Mouse (Mus musculus): ENCODE data around the gene Podn. TPM values are rescaled to one million over a fixed set of nuclear protein-coding genes. Genes with fewer than 3 reads are reported as not detected.
"Not testable (repeated sequence)": the region's sequence is repeated elsewhere in the genome, so short reads cannot be mapped to it uniquely, and the experiment has no call there.

Gene Podn
- polyA plus RNA-seq, 1 experiment from 2014 or later, result 0.79 TPM

GRCm38 (mm10) chr4:108117488-108117887, 21.2 kb upstream of the Podn start:
- H3K4me2 ChIP-seq (replicated peaks), result no peak overlapping the region

GRCm38 (mm10) chr4:108116466-108116865, 20.2 kb upstream of the Podn start:
- ATAC-seq (ENCODE audit: insufficient number of reproducible peaks, insufficient read depth, low FRiP score, low TSS enrichment), result no peak
- no peaks in the 10 kb centered on the region for H3K27me3 ChIP-seq
- H3K27ac ChIP-seq, result no peak overlapping the region
- no peak overlapping the region for H3K4me3 ChIP-seq
- H3K36me3 ChIP-seq, result peaks cover 4% of the 10 kb centered on the region; the same call in 1 of the 2 replicates
- no peak overlapping the region for H3K4me2 ChIP-seq (replicated peaks)
- no peaks in the 10 kb centered on the region for H3K9me3 ChIP-seq
- 85% methylated on average over 2 of the region's 2 CpGs for WGBS
- no peaks in the 10 kb centered on the region for H3K4me1 ChIP-seq
- no peak overlapping the region for H3K9ac ChIP-seq

More at GRCm38 (mm10) chr4:108117488-108117887, 21.2 kb upstream of the Podn start:
- no peak overlapping the region for H3K9ac ChIP-seq
- H3K9me3 ChIP-seq, result no peaks in the 10 kb centered on the region
- no peak overlapping the region for H3K27ac ChIP-seq
- H3K36me3 ChIP-seq, result no peaks in the 10 kb centered on the region
- ATAC-seq (ENCODE audit: insufficient number of reproducible peaks, insufficient read depth, low FRiP score, low TSS enrichment), result no peak
- no peaks in the 10 kb centered on the region for H3K4me1 ChIP-seq
- 92% methylated on average over 8 of the region's 8 CpGs for WGBS
- no peaks in the 10 kb centered on the region for H3K27me3 ChIP-seq
- no peak overlapping the region for H3K4me3 ChIP-seq

GRCm38 (mm10) chr4:108110706-108111105, 14.5 kb upstream of the Podn start:
- Histone ChIP-seq H3K9me3 (no peaks in the 10 kb centered on the region), H3K4me3 (no peak overlapping the region), H3K36me3 (peaks cover 4% of the 10 kb centered on the region; the same call in 1 of the 2 replicates), H3K27me3 (no peaks in the 10 kb centered on the region), H3K4me2 (replicated peaks) (no peak overlapping the region), H3K4me1 (no peaks in the 10 kb centered on the region), H3K9ac (no peak overlapping the region), H3K27ac (no peak overlapping the region)
- ATAC-seq (ENCODE audit: insufficient number of reproducible peaks, insufficient read depth, low FRiP score, low TSS enrichment), result no peak
- WGBS, result 81% methylated on average over 2 of the region's 2 CpGs

GRCm38 (mm10) chr4:108109728-108110127, 13.5 kb upstream of the Podn start:
- 94% methylated on average over 7 of the region's 7 CpGs for WGBS
- no peak overlapping the region for H3K9ac ChIP-seq
- H3K27me3 ChIP-seq, result no peaks in the 10 kb centered on the region
- H3K4me2 ChIP-seq (replicated peaks), result no peak overlapping the region
- no peak for ATAC-seq (ENCODE audit: insufficient number of reproducible peaks, insufficient read depth, low FRiP score, low TSS enrichment)
- no peak overlapping the region for H3K4me3 ChIP-seq
- H3K4me1 ChIP-seq, result no peaks in the 10 kb centered on the region
- H3K36me3 ChIP-seq, result peaks cover 4% of the 10 kb centered on the region; the same call in 1 of the 2 replicates
- no peaks in the 10 kb centered on the region for H3K9me3 ChIP-seq
- no peak overlapping the region for H3K27ac ChIP-seq

- H3K9me3 ChIP-seq, result no peaks in the 10 kb centered on the region
- H3K27ac ChIP-seq, result no peak overlapping the region
- no peak overlapping the region for H3K9ac ChIP-seq
- no peak overlapping the region for H3K4me2 ChIP-seq (replicated peaks)
- no peaks in the 10 kb centered on the region for H3K4me1 ChIP-seq
- H3K4me3 ChIP-seq, result no peak overlapping the region
- no peak for ATAC-seq (ENCODE audit: insufficient number of reproducible peaks, insufficient read depth, low FRiP score, low TSS enrichment)
- no peaks in the 10 kb centered on the region for H3K27me3 ChIP-seq
- WGBS, result 85% methylated on average over 6 of the region's 6 CpGs
- H3K36me3 ChIP-seq, result peaks cover 3% of the 10 kb centered on the region
Observed at GRCm38 (mm10) chr4:108092741-108093397, 3.4 kb downstream of the Podn start.

- H3K27me3 ChIP-seq, result no peaks in the 10 kb centered on the region
- peaks cover 7% of the 10 kb centered on the region; the same call in 1 of the 2 replicates for H3K4me1 ChIP-seq
- no peak overlapping the region for H3K27ac ChIP-seq
- H3K9me3 ChIP-seq, result no peaks in the 10 kb centered on the region
- no peak overlapping the region for H3K4me2 ChIP-seq (replicated peaks)
- WGBS, result 91% methylated on average over 2 of the region's 2 CpGs
- H3K4me3 ChIP-seq, result no peak overlapping the region
- H3K36me3 ChIP-seq, result no peaks in the 10 kb centered on the region
- H3K9ac ChIP-seq, result no peak overlapping the region
- no peak for ATAC-seq (ENCODE audit: insufficient number of reproducible peaks, insufficient read depth, low FRiP score, low TSS enrichment)
Observed at GRCm38 (mm10) chr4:108083993-108084392, 12.3 kb downstream of the Podn start.

- H3K4me3 ChIP-seq, result no peak overlapping the region
- peaks cover 7% of the 10 kb centered on the region; the same call in 1 of the 2 replicates for H3K4me1 ChIP-seq
- H3K9ac ChIP-seq, result no peak overlapping the region
- H3K9me3 ChIP-seq, result no peaks in the 10 kb centered on the region
- no peak overlapping the region for H3K27ac ChIP-seq
- ATAC-seq (ENCODE audit: insufficient number of reproducible peaks, insufficient read depth, low FRiP score, low TSS enrichment), result no peak
- no peaks in the 10 kb centered on the region for H3K27me3 ChIP-seq
- H3K36me3 ChIP-seq, result no peaks in the 10 kb centered on the region
- no peak overlapping the region for H3K4me2 ChIP-seq (replicated peaks)
- WGBS, result 75% methylated on average over 6 of the region's 6 CpGs
Observed at GRCm38 (mm10) chr4:108083032-108083735, 13.1 kb downstream of the Podn start.

- H3K9ac ChIP-seq, result no peak overlapping the region
- no peaks in the 10 kb centered on the region for H3K27me3 ChIP-seq
- H3K4me2 ChIP-seq (replicated peaks), result no peak overlapping the region
- no peak for ATAC-seq (ENCODE audit: insufficient number of reproducible peaks, insufficient read depth, low FRiP score, low TSS enrichment)
- peaks cover 7% of the 10 kb centered on the region; the same call in 1 of the 2 replicates for H3K4me1 ChIP-seq
- H3K9me3 ChIP-seq, result no peaks in the 10 kb centered on the region
- no peaks in the 10 kb centered on the region for H3K36me3 ChIP-seq
- no peak overlapping the region for H3K27ac ChIP-seq
- H3K4me3 ChIP-seq, result no peak overlapping the region
- 96% methylated on average over 2 of the region's 2 CpGs for WGBS
Observed at GRCm38 (mm10) chr4:108082401-108082806, 13.8 kb downstream of the Podn start.

GRCm38 (mm10) chr4:108080876-108081275, 15.4 kb downstream of the Podn start:
- H3K4me1 ChIP-seq, result peaks cover 7% of the 10 kb centered on the region; the same call in 1 of the 2 replicates
- H3K4me2 ChIP-seq (replicated peaks), result no peak overlapping the region
- 86% methylated on average over 5 of the region's 5 CpGs for WGBS
- no peak overlapping the region for H3K4me3 ChIP-seq
- H3K9ac ChIP-seq, result no peak overlapping the region
- H3K36me3 ChIP-seq, result no peaks in the 10 kb centered on the region
- no peak overlapping the region for H3K27ac ChIP-seq
- no peak for ATAC-seq (ENCODE audit: insufficient number of reproducible peaks, insufficient read depth, low FRiP score, low TSS enrichment)
- no peaks in the 10 kb centered on the region for H3K27me3 ChIP-seq
- no peaks in the 10 kb centered on the region for H3K9me3 ChIP-seq

GRCm38 (mm10) chr4:108079762-108080161, 16.5 kb downstream of the Podn start:
- Histone ChIP-seq H3K27ac (peak overlapping the region; percentile 54; the same call in 1 of the 2 replicates), H3K9ac (no peak overlapping the region)

GRCm38 (mm10) chr4:108079191-108079590, 17.1 kb downstream of the Podn start:
- ATAC-seq (ENCODE audit: insufficient number of reproducible peaks, insufficient read depth, low FRiP score, low TSS enrichment); H3K4me2 ChIP-seq (replicated peaks); H3K4me1 ChIP-seq; H3K36me3 ChIP-seq; H3K9me3 ChIP-seq; H3K9ac ChIP-seq; H3K4me3 ChIP-seq; H3K27me3 ChIP-seq: not testable (repeated sequence)
- 81% methylated on average over 15 of the region's 15 CpGs for WGBS
- peak overlapping the region; percentile 54; the same call in 1 of the 2 replicates for H3K27ac ChIP-seq

More at GRCm38 (mm10) chr4:108079762-108080161, 16.5 kb downstream of the Podn start:
- Histone ChIP-seq H3K36me3 (no peaks in the 10 kb centered on the region), H3K9me3 (no peaks in the 10 kb centered on the region), H3K4me3 (no peak overlapping the region), H3K4me2 (replicated peaks) (no peak overlapping the region), H3K4me1 (peaks cover 7% of the 10 kb centered on the region; the same call in 1 of the 2 replicates), H3K27me3 (no peaks in the 10 kb centered on the region)
- WGBS, result 20% methylated on average over 2 of the region's 2 CpGs
- ATAC-seq (ENCODE audit: insufficient number of reproducible peaks, insufficient read depth, low FRiP score, low TSS enrichment), result no peak

Data from embryonic facial prominence, embryonic 12.5 days (tissue).